Mouse (Mus musculus) CH12.LX (cell line): Measurements from ENCODE around the gene Rab23. TPM values are rescaled to one million over a fixed set of nuclear protein-coding genes. Genes with fewer than 3 reads are reported as not detected.

Experiments
- DNase-seq: peaks from one replicate; pipeline ENCODE4 v3.0.0-alpha.2; 2013; ENCODE audit errors: extremely low read depth
- H3K27ac ChIP-seq: 2 replicates; pipeline ENCODE4 v1.5.1; 2012; ENCODE audit warnings: low read depth, mild to moderate bottlenecking, control low read depth, moderate library complexity; ENCODE audit not compliant: insufficient read depth
- H3K27me3 ChIP-seq: replicated peaks from 2 replicates; pipeline ENCODE3; 2012; ENCODE audit warnings: inconsistent platforms
- H3K36me3 ChIP-seq, 2 experiments: replicated peaks in 1 of 2; 2 replicates each; pipeline versions ENCODE3 to v1.6.1; 2012; ENCODE audit warnings: inconsistent platforms in 1 of 2, low read length in 1 of 2, mild to moderate bottlenecking in 1 of 2, mixed read lengths in 1 of 2, moderate library complexity in 1 of 2; ENCODE audit not compliant: control insufficient read depth in 1 of 2, insufficient read depth in 1 of 2
- H3K4me1 ChIP-seq, 2 experiments: 2 replicates each; pipeline ENCODE4 v1.6.1; 2012; ENCODE audit warnings: inconsistent platforms in 1 of 2, moderate library complexity in 1 of 2; ENCODE audit not compliant: insufficient read depth in 2 of 2, control insufficient read depth in 1 of 2
- H3K4me2 ChIP-seq: 2 replicates; pipeline ENCODE4 v1.6.1; 2012; ENCODE audit warnings: low read depth, mild to moderate bottlenecking, control low read depth; ENCODE audit not compliant: poor library complexity, insufficient read depth, severe bottlenecking
- H3K4me3 ChIP-seq, 3 experiments: fragments of 150-350 bp in 1 of 3; sonication (generic) in 1 of 3; replicated peaks in 1 of 3; 2 replicates each; pipeline versions ENCODE3 to v1.5.1; 2011 to 2012; ENCODE audit warnings: low read depth in 2 of 3, low read length in 2 of 3, mild to moderate bottlenecking in 2 of 3, moderate library complexity in 2 of 3, control low read depth in 1 of 3, improper control_type of control experiment in 1 of 3, inconsistent platforms in 1 of 3, mixed read lengths in 1 of 3; ENCODE audit not compliant: poor library complexity in 1 of 3
- H3K79me2 ChIP-seq: replicated peaks from 2 replicates; pipeline ENCODE4 v1.6.1; 2012; ENCODE audit warnings: mild to moderate bottlenecking, moderate library complexity; ENCODE audit not compliant: control insufficient read depth, poor library complexity, insufficient read depth, severe bottlenecking; ENCODE audit errors: extremely low read depth
- H3K9ac ChIP-seq: 2 replicates; pipeline ENCODE4 v1.6.1; 2012; ENCODE audit warnings: low read depth, mild to moderate bottlenecking, control low read depth, moderate library complexity; ENCODE audit not compliant: insufficient read depth
- H3K9me3 ChIP-seq: replicated peaks from 2 replicates; pipeline ENCODE3; 2012; ENCODE audit warnings: low read length, inconsistent platforms, mixed read lengths
- BHLHE40 ChIP-seq: IDR thresholded peaks from 2 replicates; pipeline ENCODE4 v1.6.1; 2011; ENCODE audit warnings: mild to moderate bottlenecking, low read depth, low read length, improper control_type of control experiment
- CHD1 ChIP-seq: IDR thresholded peaks from 2 replicates; pipeline ENCODE4 v1.6.1; 2012; ENCODE audit warnings: low read depth, low read length, improper control_type of control experiment, inconsistent platforms
- CHD2 ChIP-seq: IDR thresholded peaks from 2 replicates; pipeline ENCODE4 v1.6.1; 2011; ENCODE audit warnings: low read length, improper control_type of control experiment
- CTCF ChIP-seq, 2 experiments: IDR thresholded peaks in 1 of 2; conservative IDR thresholded peaks in 1 of 2; 2 replicates each; pipeline ENCODE4 v1.5.1; 2011 to 2012; ENCODE audit warnings: low read depth in 2 of 2, low read length in 2 of 2, improper control_type of control experiment in 1 of 2, inconsistent platforms in 1 of 2, mild to moderate bottlenecking in 1 of 2, moderate library complexity in 1 of 2
- E2F4 ChIP-seq: IDR thresholded peaks from 2 replicates; pipeline ENCODE4 v1.6.1; 2011; ENCODE audit warnings: low read depth, low read length, improper control_type of control experiment; ENCODE audit not compliant: insufficient replicate concordance
- ELF1 ChIP-seq: IDR thresholded peaks from 2 replicates; pipeline ENCODE4 v1.6.1; 2014; ENCODE audit warnings: low read depth, mild to moderate bottlenecking, inconsistent platforms, low read length, improper control_type of control experiment
- EP300 ChIP-seq: IDR thresholded peaks from 2 replicates; pipeline ENCODE4 v1.6.1; 2011; ENCODE audit warnings: low read length, improper control_type of control experiment
- ETS1 ChIP-seq: conservative IDR thresholded peaks from 2 replicates; pipeline ENCODE4 v1.6.1; 2012; ENCODE audit warnings: low read depth, mild to moderate bottlenecking, inconsistent platforms, low read length, improper control_type of control experiment, moderate library complexity
- GABPA ChIP-seq: IDR thresholded peaks from 2 replicates; pipeline ENCODE4 v1.6.1; 2012; ENCODE audit warnings: low read depth, low read length, improper control_type of control experiment, inconsistent platforms; ENCODE audit not compliant: insufficient replicate concordance
- HCFC1 ChIP-seq: IDR thresholded peaks from 2 replicates; pipeline ENCODE4 v1.6.1; 2012; ENCODE audit warnings: low read depth, mild to moderate bottlenecking, inconsistent platforms, low read length, improper control_type of control experiment
- JUN ChIP-seq: IDR thresholded peaks from 2 replicates; pipeline ENCODE4 v1.6.1; 2011; ENCODE audit warnings: low read depth, mild to moderate bottlenecking, low read length, improper control_type of control experiment, moderate library complexity; ENCODE audit not compliant: insufficient read depth
- JUND ChIP-seq: conservative IDR thresholded peaks from 2 replicates; pipeline ENCODE4 v1.6.1; 2011; ENCODE audit warnings: low read depth, low read length, improper control_type of control experiment
- KAT2A ChIP-seq: IDR thresholded peaks from 2 replicates; pipeline ENCODE4 v1.6.1; 2012; ENCODE audit warnings: low read length, improper control_type of control experiment, inconsistent platforms; ENCODE audit not compliant: insufficient replicate concordance
- MAFK ChIP-seq: IDR thresholded peaks from 2 replicates; pipeline ENCODE4 v1.6.1; 2011; ENCODE audit warnings: low read length, improper control_type of control experiment; ENCODE audit not compliant: insufficient replicate concordance
- MAZ ChIP-seq: IDR thresholded peaks from 2 replicates; pipeline ENCODE4 v1.6.1; 2012; ENCODE audit warnings: low read depth, mild to moderate bottlenecking, inconsistent platforms, low read length, improper control_type of control experiment, moderate library complexity
- MXI1 ChIP-seq: IDR thresholded peaks from 2 replicates; pipeline ENCODE4 v1.6.1; 2011; ENCODE audit warnings: mild to moderate bottlenecking, low read depth, low read length, improper control_type of control experiment
- MYC ChIP-seq: IDR thresholded peaks from 2 replicates; pipeline ENCODE4 v1.6.1; 2011; ENCODE audit warnings: low read depth, mild to moderate bottlenecking, improper control_type of control experiment, low read length
- NELFE ChIP-seq: IDR thresholded peaks from 2 replicates; pipeline ENCODE4 v1.6.1; 2011; ENCODE audit warnings: low read depth, low read length, improper control_type of control experiment
- POLR2A ChIP-seq: IDR thresholded peaks from 2 replicates; pipeline ENCODE4 v1.6.1; 2011; ENCODE audit warnings: low read depth, mild to moderate bottlenecking, improper control_type of control experiment, low read length
- POLR2AphosphoS2 ChIP-seq: IDR thresholded peaks from 2 replicates; pipeline ENCODE4 v1.6.1; 2011; ENCODE audit warnings: low read depth, low read length, improper control_type of control experiment
- RAD21 ChIP-seq: IDR thresholded peaks from 2 replicates; pipeline ENCODE4 v1.6.1; 2011; ENCODE audit warnings: low read depth, mild to moderate bottlenecking, low read length, improper control_type of control experiment, moderate library complexity
- RCOR1 ChIP-seq: conservative IDR thresholded peaks from 2 replicates; pipeline ENCODE4 v1.6.1; 2012; ENCODE audit warnings: low read depth, mild to moderate bottlenecking, inconsistent platforms, low read length, improper control_type of control experiment
- SMC3 ChIP-seq: IDR thresholded peaks from 2 replicates; pipeline ENCODE4 v1.6.1; 2011; ENCODE audit warnings: low read depth, low read length, improper control_type of control experiment
- TBP ChIP-seq: conservative IDR thresholded peaks from 2 replicates; pipeline ENCODE4 v1.6.1; 2011; ENCODE audit warnings: low read depth, low read length, improper control_type of control experiment
- UBTF ChIP-seq: IDR thresholded peaks from 2 replicates; pipeline ENCODE4 v1.6.1; 2012; ENCODE audit warnings: low read depth, mild to moderate bottlenecking, inconsistent platforms, low read length, improper control_type of control experiment, moderate library complexity
- USF1 ChIP-seq: IDR thresholded peaks from 2 replicates; pipeline ENCODE4 v1.6.1; 2014; ENCODE audit warnings: low read depth, mild to moderate bottlenecking, inconsistent platforms, low read length, improper control_type of control experiment
- USF2 ChIP-seq: conservative IDR thresholded peaks from 2 replicates; pipeline ENCODE4 v1.6.1; 2011; ENCODE audit warnings: low read depth, low read length, improper control_type of control experiment
- ZKSCAN1 ChIP-seq: IDR thresholded peaks from 2 replicates; pipeline ENCODE4 v1.6.1; 2012; ENCODE audit warnings: low read depth, inconsistent platforms, low read length, improper control_type of control experiment, borderline replicate concordance
- ZNF384 ChIP-seq: IDR thresholded peaks from 2 replicates; pipeline ENCODE4 v1.6.1; 2012; ENCODE audit warnings: low read depth, low read length, improper control_type of control experiment, inconsistent platforms
- dilution Hi-C: fragments of 300-500 bp; cut with MboI; formaldehyde crosslinking; loops from 2 replicates; pipeline ENCODE4 v1.14.3; 2020; ENCODE audit warnings: low sequenced_read_pairs; ENCODE audit not compliant: extremely low pct_unique_long_range_greater_than_20kb, extremely low pct_ligation_motif_present
- in situ Hi-C: fragments of 300-500 bp; cut with MboI; formaldehyde crosslinking; loops from 3 replicates; pipeline ENCODE4 v1.14.3; 2019; ENCODE audit warnings: low sequenced_read_pairs, low pct_ligation_motif_present, low pct_unique_long_range_greater_than_20kb, mixed read lengths
- polyA plus RNA-seq: library from polyadenylated mRNA; unstranded; fragments of >175 nt; gene quantifications from 2 replicates; pipeline ENCODE4 v1.2.1, GENCODE M21; 2012; ENCODE audit warnings: low read depth; ENCODE audit not compliant: insufficient read length
- total RNA-seq, 2 experiments: library from RNA; depleted of rRNA; stranded (reverse); fragments of 300-350 nt in 1 of 2; fragments of >200 nt in 1 of 2; gene quantifications; 2 replicates each; pipeline ENCODE4 v1.2.3; 2012 to 2014

Rab23 gene
- total and polyA plus RNA-seq, 3 experiments = 5.8 to 17.6 (median 6.7) TPM

GRCm38 (mm10) chr1:33733044-33733443 lies 13.4 kb downstream of the Rab23 start:
- H3K4me3 ChIP-seq = no peak overlapping the region
- dilution Hi-C loops (no loop called here), in situ Hi-C loops (no loop called here)
- peaks cover 68 to 94% of the 10 kb centered on the region in 2 experiments for H3K36me3 ChIP-seq
- H3K79me2 ChIP-seq = no peaks in the 10 kb centered on the region
- H3K27ac ChIP-seq = no peak overlapping the region
- DNase-seq = no peak
- H3K9ac ChIP-seq = no peak overlapping the region
- TF ChIP-seq ZNF384 (no peak), ETS1 (no peak), SMC3 (no peak), EP300 (no peak), JUND (no peak), ZKSCAN1 (no peak), TBP (no peak), UBTF (no peak), CTCF (conservative IDR thresholded peaks at IDR 0.05 in 1 of 2, IDR thresholded peaks at IDR 0.05 in 1 of 2; ENCODE audit: low read depth in 2 of 2, low read length in 2 of 2) (no peak), KAT2A (no peak), MAFK (no peak), MYC (no peak), CHD1 (no peak), ELF1 (no peak), NELFE (no peak), HCFC1 (no peak), POLR2AphosphoS2 (no peak), JUN (no peak)
- H3K27me3 ChIP-seq = no peaks in the 10 kb centered on the region
- H3K4me2 ChIP-seq = no peak overlapping the region
- H3K4me1 ChIP-seq = no peaks in the 10 kb centered on the region
- no peaks in the 10 kb centered on the region for H3K9me3 ChIP-seq

- Histone ChIP-seq H3K4me3 (no peak overlapping the region), H3K27ac (no peak overlapping the region), H3K27me3 (no peaks in the 10 kb centered on the region), H3K9me3 (no peaks in the 10 kb centered on the region), H3K9ac (no peak overlapping the region), H3K79me2 (no peaks in the 10 kb centered on the region), H3K4me1 (0 out of 4 replicates have a peak, but pooled peaks cover 0 to under 1% of the 10 kb centered on the region in 2 experiments), H3K4me2 (no peak overlapping the region), H3K36me3 (peaks cover 71 to 93% of the 10 kb centered on the region in 2 experiments)
- TF ChIP-seq GABPA (no peak), POLR2AphosphoS2 (no peak), E2F4 (no peak), CTCF (conservative IDR thresholded peaks at IDR 0.05 in 1 of 2, IDR thresholded peaks at IDR 0.05 in 1 of 2; ENCODE audit: low read depth in 2 of 2, low read length in 2 of 2) (no peak), RAD21 (no peak), ETS1 (no peak), MXI1 (no peak), SMC3 (no peak), POLR2A (no peak), CHD2 (no peak), USF2 (no peak), RCOR1 (no peak), MAZ (no peak), BHLHE40 (no peak), MYC (no peak), USF1 (no peak), EP300 (no peak), UBTF (no peak)
- DNase-seq = no peak
- dilution Hi-C loops = no loop called here
- in situ Hi-C loops = no loop called here
Measured at GRCm38 (mm10) chr1:33734001-33734685, 14.5 kb downstream of the Rab23 start.
